Mouse (Mus musculus): ENCODE measurements around the gene Slc6a2.

The Slc6a2 gene

DNA sequence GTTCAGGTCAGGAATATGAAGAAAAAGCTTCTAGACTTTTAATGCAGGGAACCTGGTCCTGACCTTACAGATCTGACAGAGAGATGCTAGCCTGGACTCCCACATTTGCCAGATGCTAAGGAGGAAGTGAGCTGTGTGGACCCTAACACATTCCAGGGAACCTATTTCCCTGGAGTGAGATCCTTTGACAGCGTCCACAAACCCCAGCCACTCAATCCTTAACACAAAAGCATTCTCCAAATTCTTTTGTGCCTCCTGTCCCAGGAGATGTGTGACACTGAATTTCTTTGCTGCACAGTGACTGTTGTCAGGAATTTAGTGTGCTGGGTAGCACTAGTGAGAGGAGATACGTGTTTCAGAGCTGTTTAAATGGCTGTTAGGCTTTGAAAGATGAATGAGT is 79.0 kb downstream of the Slc6a2 start:
- DNase-seq: no peak

DNA sequence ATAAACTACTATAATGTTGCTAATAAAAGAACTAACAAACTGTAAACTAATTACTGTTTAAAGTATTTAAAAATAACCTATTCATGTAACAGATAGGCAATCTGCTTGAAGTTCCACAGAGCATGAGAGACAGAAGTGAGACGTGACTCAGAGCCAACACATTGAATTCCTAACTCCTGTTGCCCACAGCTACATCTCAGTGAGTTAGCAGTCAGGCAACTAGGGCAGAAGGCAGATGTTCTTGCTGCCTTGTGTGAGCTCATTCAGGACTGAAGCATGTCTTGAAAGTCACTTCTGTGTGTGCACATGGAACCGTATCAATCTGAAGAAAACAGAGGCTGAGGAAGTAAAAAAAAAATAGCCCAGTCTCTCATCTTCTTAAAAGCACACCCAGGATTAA is 80.4 kb downstream of the Slc6a2 start:
- DNase-seq: no peak

DNA sequence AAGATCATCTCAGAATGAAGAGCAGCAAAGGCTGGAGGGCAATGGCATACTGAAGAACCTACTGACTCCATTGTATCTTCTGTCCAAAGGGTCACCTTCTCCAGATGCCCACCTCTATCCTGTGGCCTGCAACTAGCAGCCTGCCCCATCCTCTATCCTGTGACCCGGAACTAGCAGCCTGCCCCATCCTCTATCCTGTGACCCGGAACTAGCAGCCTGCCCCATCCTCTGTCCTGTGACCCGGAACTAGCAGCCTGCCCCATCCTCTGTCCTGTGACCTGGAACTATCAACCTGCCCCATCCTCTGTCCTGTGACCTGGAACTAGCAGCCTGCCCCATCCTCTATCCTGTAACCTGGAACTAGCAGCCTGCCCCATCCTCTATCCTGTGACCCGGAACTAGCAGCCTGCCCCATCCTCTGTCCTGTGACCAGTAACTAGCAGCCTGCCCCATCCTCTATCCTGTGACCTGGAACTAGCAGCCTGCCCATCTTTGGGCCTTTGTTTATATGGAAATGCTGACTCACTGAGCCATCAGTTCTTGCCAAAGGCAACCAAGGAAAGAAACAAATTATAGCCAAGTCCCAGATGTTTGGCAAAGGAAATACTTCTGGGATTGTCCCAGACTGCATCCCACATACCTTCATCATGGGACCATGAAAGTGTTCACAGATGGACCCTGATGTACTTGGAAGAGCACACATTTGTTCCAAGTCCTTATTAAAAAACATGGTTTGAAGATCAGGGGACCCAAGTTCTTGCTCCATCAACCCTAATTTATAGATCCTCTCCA is 81.1 kb downstream of the Slc6a2 start:
- DNase-seq: no peak

DNA sequence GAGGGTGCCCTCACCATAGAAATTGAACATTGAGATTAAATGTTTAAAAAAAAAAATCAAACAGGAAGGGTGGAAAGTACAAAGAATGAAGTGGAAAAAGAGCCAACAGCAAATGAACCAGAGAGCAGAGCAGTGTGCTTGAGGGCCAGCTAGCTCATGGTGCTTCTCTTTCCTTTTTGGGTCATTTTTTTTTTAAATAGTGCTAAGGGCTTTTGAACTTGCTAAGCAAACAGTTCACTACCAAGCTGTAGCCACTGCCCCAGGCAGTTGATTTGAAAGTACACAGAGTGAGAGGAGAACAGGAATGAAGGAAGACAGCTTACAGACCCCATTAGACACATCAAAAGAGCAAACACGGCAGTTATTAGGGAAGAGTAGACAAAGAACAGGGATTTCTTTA is 83.2 kb downstream of the Slc6a2 start:
- DNase-seq: no peak

DNA sequence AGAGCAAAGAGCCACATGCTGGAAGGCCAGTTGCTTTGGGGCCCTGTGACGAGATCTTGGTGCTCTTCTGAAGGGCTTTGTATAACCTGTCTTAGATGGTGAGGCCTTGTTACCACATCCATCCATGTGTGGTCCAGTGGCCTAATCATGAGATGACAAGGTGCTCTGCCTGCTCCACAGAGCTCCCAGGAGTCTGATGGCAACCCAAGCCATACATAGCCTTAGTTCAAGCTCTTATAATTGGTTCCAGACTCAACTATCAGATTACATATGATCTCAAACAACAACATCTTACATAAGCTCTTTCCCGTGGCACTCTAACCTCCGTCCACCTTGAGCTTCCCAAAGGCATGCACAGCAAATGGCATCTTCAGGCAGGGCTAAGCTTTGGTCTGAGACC is 88.2 kb downstream of the Slc6a2 start, which contains the start of gene Ces1a:
Gene Ces1a (minus strand): TSS at position 101 of the 400 bp plus-strand sequence.
- DNase-seq: no peak

DNA sequence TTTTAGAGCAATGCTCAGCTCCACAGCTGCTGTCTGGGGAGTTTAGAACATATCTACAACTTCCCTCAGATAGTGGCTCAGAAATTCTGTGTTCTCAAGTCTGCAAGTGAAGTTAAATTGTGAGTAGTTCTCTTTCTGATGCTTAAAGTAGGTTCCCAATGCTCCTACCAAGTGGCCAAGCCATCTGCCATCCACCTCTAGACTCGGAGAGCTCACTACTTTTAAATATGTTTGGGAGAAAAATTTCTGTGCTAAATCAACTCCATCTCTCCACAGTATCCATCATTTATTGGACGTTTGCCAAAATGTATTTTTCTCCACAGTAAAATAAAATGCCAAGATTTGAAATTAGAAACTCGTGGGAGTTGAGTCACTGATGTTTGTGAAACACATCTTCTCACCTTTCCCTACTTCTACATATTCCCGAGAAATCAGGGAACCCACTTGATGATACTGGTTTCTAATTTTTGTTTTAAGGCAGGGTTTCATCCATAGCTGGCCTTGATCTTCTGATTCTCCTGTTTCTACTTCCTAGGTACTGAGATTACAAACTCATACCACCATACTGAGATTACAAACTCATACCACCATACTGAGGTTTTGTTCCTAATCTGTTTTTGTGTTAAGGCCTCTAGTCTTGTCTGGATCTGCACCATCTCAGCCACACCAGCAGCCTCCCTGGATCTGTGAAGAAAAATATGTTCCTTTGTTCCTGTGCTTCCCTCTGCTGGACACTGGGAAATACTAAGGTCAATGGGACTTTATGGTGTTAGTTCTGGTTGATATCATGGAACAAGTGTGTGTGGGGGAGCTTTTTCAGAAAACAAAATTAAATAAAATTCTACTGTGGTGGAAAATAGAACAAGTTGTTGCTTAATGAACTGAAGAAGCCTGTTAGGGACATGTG is 88.9 kb downstream of the Slc6a2 start:
- peak; percentile 6 to 7 for DNase-seq

Data from cerebellum, postnatal 10 days (tissue).